Mouse (Mus musculus) ES-CJ7 (cell line): ENCODE measurements at regions not wholly inside any gene's neighbourhood (a gene's known extent, or its start where the extent isn't known, plus 50 kb on each side); places are given as distances from the start of the nearest gene placed in this dataset.
"Not testable (repeated sequence)": the region's sequence is repeated elsewhere in the genome, so short reads cannot be mapped to it uniquely, and the experiment has no call there.

Source experiments
- DNase-seq: peaks from one replicate; pipeline ENCODE4 v3.0.0; 2011; ENCODE audit warnings: low read depth, low spot score

DNA sequence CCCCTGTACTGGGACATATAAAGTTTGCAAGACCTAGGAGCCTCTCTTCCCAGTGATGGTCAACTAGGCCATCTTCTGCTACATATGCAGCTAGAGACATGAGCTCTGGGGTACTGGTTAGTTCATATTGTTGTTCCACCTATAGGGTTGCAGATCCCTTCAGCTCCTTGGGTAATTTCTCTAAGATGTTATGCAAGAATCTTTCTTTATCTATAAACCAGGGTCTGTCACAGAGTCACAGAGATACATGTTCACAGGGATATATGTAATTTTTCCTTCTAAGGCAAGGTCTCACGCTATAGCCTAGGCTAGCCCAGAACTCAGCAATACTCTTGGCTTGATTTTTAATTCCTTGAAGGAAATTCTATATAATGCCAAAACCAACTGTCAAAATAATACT is 56.9 kb downstream of the Zfp36l1 start:
- DNase-seq: not testable (repeated sequence)

GRCm38 (mm10) chr12:80055394-80055793 is 57.4 kb downstream of the Zfp36l1 start:
- DNase-seq: no peak

DNA sequence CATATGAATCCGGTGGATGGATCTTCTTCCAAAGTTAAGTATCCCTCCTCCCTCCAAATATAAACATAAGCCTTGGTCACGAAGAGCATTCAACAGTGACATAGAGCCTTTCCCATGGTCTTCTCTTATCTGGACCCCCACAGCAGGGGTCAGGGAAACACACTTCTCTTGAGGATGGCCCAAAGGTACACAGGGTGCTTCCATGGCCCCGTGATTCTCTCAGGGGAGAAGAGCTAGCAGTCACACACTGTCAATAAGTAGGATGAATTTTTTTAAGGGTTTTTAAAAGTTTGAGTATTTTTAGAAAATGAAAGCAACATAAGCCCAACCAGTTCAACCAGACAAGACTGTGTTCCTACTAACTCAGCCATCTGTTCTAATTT is 58.2 kb downstream of the Zfp36l1 start:
- DNase-seq: no peak

GRCm38 (mm10) chr12:80053902-80054654 is 58.7 kb downstream of the Zfp36l1 start:
- no peak for DNase-seq

DNA sequence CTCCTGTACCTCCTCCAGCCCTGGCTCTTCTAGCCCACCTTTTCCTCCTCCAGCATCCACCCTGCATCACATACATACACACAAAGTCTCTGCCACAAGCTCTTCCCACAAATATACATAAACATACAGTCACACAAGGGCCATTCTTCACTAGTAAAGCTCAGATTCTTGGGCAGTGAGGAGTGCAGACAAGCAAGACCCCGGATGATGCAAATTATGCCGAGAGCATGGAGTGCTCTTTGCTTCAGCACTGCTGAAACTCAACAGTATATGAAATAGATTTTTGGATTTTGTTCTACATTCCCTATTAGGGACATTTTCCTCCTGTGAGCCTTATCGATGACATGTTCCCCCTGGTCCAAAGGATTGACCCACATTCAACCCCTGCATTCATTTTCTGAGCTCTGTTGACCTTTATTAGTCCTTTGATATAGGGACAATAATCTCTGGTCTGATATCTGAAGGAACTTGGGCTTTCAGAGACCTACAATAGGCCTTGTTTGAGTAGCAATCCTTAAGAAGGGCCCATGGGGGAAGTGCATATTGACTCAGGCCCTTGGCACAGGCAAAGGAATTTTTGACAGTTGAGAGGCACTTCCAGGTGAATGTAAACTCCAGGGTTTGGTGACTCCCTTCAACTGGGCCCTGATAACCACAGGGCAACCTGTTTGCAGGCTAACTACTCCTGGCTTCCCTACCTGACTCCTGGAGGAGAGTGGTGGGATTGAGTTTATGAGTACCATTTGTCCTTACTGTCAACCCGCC is 64.4 kb downstream of the Zfp36l1 start:
- DNase-seq: no peak

DNA sequence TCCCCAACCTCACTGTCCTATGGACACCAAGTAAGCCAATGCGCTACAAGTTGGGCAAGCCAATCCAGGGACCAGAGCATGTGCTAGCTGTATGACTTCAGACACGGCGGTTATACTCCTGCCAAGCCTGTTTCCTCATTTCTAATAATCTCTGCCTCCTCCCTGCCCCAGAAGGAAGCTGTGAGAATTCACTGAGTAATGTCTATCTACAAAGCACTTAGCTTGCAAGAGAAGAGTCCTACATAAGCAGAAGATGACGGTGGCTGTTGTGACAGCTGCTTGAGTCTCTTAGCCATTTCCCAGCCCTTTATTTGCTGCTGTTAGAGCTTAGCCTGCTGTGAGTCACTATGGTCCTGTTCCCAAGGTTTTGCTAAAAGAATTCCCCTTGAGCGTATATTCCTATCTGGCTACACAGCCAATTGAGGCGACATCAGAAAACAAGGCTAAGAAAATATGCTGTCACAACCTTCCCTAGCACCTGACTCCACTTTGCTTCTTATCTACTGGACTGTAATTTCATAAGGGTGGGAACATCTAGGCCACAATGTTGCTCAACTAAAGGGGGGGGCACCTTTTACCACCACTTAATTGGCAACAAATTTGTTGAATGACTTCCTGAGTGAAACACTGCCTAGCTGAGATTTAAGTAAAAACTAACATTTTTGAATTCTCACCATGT is 66.0 kb downstream of the Zfp36l1 start:
- DNase-seq: no peak

- no peak for DNase-seq
Measured at GRCm38 (mm10) chr12:80041510-80042324, 71.1 kb downstream of the Zfp36l1 start.

DNA sequence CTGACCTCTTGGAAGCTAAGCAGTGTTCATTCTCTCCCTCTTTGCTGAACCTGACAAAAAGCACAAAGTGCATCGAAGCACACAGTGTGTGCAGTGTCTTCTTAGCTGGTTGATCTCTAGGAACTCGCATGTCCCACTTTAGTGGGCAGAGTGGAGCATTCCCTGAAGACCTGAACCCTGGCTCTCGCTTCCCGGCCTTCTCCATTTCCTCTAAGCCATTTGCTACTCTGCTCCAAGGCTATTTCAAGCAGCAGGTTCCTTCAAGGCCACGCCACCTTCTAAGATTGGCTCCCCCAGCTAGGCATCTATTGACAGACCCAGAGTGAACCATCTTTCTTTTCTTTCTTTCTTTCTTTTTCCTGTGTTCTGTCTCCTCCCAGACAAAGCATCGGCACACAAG is 71.8 kb downstream of the Zfp36l1 start:
- no peak for DNase-seq

DNA sequence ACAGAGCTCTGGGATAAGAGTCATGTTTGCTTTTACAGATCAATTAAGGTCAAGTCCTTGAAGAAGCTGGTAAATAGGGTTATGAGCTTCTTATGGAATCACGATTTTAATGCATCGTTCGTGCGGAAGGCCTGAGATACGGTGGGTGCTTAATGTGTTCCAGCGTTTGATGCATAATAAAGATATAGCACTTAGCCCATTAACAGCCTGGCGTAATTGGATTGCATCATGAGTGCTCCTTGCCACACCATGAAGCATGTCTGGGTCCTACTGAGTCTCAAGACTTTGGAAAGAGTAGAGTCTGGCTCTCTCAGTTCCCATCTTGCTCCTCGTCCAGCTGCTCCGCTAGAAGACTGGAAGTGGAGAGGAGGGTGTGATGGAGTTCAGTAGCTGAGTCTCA is 72.6 kb downstream of the Zfp36l1 start:
- DNase-seq: no peak

DNA sequence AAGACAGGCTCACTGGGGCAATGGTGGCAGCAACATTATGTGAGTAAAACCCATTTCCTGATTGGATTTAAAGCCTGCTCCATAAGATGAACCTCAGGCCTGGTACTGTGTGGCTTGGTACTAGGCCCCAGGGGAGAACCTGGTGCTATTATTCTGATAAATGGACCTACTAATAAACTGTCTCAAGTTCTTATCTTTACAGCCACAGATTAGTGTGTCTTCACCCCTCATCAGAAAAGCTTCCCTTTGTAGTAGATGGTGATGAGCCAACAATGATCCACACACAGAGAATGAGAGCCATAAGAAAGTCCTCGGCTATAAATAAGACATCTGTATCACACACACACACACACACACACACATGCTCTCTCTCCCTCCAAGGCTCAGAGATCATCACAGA is 73.7 kb downstream of the Zfp36l1 start:
- DNase-seq: no peak

- no peak for DNase-seq
Measured at GRCm38 (mm10) chr12:80035500-80036271, 77.1 kb downstream of the Zfp36l1 start.

GRCm38 (mm10) chr12:80034963-80035411 is 77.8 kb downstream of the Zfp36l1 start:
- DNase-seq: peak; percentile 64

- no peak for DNase-seq
Measured at GRCm38 (mm10) chr12:80034100-80034499, 78.7 kb downstream of the Zfp36l1 start.

GRCm38 (mm10) chr12:80032520-80032919 is 80.3 kb downstream of the Zfp36l1 start:
- no peak for DNase-seq

GRCm38 (mm10) chr12:80028301-80028700 is 84.5 kb downstream of the Zfp36l1 start:
- no peak for DNase-seq

DNA sequence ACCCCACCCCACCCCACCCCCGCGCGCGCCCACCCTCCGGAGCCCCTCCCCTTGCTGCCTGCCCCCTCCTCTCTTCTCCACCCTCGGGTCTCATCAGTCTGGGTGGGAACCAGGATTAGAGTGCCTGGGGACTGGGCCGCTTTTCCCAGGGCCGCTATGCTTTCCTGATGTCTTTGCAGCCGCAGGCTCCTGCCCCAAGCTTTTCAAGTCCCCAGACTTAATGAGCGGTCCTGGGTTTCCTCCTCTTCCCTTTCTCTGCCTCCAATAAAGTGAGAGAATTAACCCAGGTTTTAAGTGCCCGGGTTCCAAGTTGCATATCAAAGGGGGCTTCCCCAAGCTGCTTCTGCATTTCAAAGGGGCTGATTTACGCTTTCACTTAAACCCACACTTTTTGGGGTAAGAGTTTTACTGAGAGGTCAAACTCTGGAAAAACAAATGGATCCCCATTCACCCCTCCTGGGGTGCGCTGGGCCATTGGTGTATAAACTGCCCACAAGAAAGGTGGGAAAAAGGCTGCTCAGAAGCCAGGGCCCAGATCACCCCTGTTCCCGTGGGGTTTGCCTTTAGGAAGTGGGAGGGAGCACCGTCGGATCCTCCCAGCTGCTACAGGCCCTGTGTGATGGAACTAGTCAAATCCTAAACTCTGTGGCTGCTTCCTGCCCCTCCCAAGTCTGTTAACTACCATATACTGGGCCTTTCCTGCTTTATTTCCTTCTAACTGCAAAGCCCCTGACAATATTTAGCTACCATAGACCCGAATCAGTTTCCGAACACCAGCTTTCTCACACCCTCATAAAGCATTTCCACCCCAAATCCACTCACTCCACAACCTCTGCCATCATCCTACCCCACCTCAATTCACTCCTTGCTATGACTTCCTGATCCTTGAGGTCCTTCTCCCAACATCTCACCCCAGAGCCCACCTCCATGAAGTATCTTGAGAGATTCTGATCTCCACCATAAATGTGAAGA is 89.4 kb downstream of the Zfp36l1 start:
- peak; percentile 89 for DNase-seq

DNA sequence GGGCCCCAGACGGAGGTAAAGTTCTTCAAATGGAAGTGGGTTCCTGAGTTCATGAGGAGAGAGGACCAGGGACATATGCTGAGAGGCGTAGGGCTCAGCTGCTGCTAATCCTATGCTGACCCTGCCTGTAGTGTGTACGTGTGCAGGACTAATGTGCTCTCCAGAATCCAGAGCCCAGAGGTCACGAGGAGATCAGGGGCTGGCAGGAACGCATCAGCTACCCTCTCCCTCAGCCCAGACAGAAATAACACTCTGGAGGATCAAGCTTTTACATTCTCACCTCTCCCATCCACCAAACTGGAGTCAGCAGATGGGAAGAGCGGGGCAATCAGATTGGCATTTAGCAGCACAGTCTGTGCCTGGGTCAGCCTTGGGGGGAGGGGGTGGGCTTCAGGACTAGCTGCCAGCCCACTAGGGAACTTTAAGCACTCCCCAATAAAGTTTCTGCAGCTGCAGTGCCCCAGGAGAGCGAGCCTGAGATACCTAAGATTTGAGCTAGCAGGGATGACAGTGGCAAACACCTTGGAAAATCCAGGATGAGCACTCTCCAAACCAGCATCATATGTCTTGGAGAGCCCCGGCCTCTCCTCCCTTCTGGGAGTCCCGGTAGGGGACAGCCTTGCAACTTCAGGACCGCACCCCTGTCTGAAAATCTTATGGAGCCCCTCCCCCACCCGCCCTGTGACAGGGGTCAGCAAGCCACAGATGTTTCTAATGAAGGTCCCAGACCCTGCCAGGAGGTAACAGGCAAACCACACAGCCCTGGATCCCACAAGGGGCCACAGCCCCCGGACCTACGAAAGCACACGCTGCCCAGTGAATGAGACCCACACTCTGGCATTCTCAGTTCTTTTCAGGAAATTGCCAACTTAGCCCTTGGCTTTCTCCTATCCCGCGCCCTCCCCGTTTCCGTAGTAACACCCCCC is 90.4 kb downstream of the Zfp36l1 start:
- DNase-seq: peak; percentile 29

- no peak for DNase-seq
Measured at GRCm38 (mm10) chr12:80021030-80021473, 91.8 kb downstream of the Zfp36l1 start.
